Mouse (Mus musculus) induced T-regulatory cell, adult 2 months (primary cell): Measurements from ENCODE around the gene L3mbtl1.

Source experiments
- DNase-seq: peaks from one replicate; pipeline ENCODE4 v3.0.0-alpha.2; 2012; ENCODE audit warnings: low read depth

Gene L3mbtl1

GRCm38 (mm10) chr2:162993881-162994616 lies 50.8 kb downstream of the L3mbtl1 start:
- no peak for DNase-seq

DNA sequence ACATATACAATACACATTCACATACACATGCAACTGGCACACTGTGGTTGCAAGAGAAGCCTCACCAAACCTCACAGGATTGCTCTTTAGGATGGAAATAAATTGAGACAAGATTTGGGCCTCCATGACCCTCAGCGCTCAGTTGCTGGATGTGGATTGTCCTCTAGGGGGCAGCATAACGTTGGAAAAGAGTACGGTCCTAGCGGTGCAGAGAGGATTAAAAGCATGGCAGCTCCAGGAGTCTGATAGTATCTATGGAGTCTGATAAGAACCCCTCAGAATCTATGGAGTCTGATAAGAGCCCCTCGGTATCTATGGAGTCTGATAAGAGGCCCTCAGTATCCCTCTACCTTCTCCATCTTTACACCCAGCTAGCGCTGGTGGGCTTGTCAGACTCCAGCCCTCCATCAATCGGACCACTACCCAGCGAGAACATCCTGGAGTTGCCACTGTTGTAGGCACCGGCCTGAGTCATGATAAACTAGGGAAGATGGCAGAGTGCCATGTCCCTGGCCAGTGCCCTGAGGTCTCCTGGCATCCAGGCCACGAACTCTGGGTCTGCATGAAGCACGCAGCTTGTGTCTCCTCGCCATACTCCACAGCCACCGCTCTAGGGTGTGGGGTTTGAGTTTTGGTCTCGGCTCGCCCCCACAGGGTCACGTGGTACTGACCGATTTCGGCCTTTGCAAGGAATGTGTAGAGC lies 55.4 kb downstream of the L3mbtl1 start:
- DNase-seq, result peak; percentile 82

DNA sequence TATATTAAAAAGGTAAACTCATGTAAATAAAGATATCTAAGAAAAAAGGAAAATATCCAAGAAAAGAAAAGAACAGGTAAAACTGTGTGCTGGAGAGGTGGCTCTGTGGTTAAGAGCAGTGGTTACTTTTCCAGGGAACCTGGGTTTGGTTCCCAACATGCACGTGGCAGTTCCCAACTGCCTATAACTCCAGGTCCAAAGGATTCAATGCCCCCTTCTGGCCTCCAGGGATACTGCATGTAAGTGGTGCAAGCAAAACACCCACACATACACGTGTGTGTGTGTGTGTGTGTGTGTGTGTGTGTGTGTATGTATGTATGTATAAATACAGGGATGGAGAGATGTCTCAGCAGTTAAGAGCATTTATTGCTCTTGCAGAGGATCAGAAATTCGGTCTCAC lies 56.5 kb downstream of the L3mbtl1 start:
- DNase-seq, result peak; percentile 64

GRCm38 (mm10) chr2:163001071-163001470 lies 57.8 kb downstream of the L3mbtl1 start:
- DNase-seq, result no peak

DNA sequence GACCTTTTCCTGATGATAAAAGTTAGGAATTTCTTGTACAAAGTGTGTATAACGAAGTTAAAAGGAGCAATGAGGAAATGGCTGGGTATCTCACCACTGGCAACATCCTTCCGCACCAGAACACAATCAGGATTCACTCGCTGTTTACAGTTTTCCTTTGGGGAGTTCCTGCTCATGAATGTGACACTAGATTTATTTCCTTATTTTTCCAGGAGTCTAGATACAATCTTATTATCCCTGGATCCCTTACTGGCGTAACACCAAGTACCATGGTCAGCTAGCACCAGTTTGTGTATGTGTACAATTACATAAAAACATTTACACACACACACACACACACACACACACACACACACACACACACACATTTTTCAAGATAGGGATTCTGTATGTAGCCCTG lies 64.0 kb downstream of the L3mbtl1 start:
- DNase-seq, result no peak

DNA sequence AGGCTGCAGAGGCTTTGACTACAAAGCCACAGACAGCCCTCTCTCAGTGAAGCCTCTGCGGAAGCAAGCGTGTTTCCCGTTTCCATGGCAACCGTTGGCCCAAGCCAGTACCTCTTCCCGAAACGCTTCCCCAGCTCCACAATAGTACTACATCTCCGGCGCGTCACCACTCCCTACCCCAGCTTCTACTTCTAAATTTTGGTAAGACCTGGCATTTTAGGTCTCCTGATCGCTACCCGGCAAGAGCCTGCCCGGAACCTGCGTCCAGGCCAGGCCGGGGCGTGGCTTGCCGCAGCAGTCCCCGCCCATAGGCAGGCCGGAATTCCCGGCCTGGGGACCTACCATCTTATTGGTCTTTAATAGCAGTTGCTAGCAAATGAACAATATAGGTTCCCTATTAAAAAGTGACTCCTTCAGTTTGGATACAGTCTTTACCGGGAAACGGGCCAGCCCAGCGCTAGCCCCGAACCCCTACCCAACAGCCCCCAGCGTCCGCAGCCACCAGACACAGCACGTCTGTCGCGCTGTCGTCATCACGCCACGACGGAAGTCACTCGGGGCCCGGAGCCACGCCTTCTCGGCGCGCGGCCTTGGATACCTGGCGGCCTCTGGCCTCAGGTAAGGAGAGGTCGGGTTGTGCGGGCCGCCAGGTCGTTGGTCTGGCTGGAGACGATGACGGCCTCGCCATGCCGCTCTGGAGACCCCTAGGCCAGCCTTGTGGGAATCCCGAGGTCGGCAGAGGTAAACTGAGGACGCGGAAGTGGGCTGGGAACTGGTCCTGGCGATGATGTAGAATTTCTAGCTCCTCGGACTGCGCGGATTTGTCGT lies 73.9 kb downstream of the L3mbtl1 start, which contains the start of gene Ift52:
Gene Ift52 (plus strand): TSS at position 439 of the 828 bp plus-strand sequence.
- peak; percentile 96 for DNase-seq
